ENCODE assay signal across 8 mouse cellular contexts in genomic region chr6:120836389-120837151, GRCm38 (mm10). TPM values are rescaled to one million over a fixed set of nuclear protein-coding genes. Genes with fewer than 3 reads are reported as not detected.
DNase-seq lines count a peak whose midpoint lies in the region; ATAC-seq and TF ChIP-seq lines count a peak whose summit lies in the region.

No protein-coding gene starts in this region.

- H3K27me3 ChIP-seq in hindbrain, postnatal 0 days (ENCODE audit: insufficient read depth, low read length) = no peaks in the 10 kb centered on the region

- no peak for TF ChIP-seq CTCF in gastrocnemius, adult 2 months (IDR thresholded peaks at IDR 0.05)
- TF ChIP-seq CTCF in hindbrain, postnatal 0 days (IDR thresholded peaks at IDR 0.05; ENCODE audit: low read depth) = no peak

- peak; percentile 85 for ATAC-seq in hindbrain, postnatal 0 days

- H3K9me3 ChIP-seq in hindbrain, postnatal 0 days (ENCODE audit: low read length) = no peaks in the 10 kb centered on the region

- H3K9ac ChIP-seq in hindbrain, postnatal 0 days (replicated peaks; ENCODE audit: low read length) = peak overlapping the region; percentile 85

- DNase-seq in gastrocnemius, adult 2 months = no peak
- DNase-seq in gastrocnemius, postnatal 14 days = no peak
- peak; percentile 69 for DNase-seq in 416B (ENCODE audit: low read depth)
- DNase-seq in c-Kit-positive CD71-positive TER-119-positive erythroid progenitor cells, embryonic 14.5 days (ENCODE audit: low spot score) = peak; percentile 54
- DNase-seq in hindbrain, postnatal 0 days (ENCODE audit: low spot score) = peak; percentile 55
- DNase-seq in lung, postnatal 36 days = peak; percentile 42
- DNase-seq in testis, postnatal 10 days (ENCODE audit: low spot score) = peak; percentile 72
- no peak for DNase-seq in urinary bladder, postnatal 10 days (ENCODE audit: low spot score)

- H3K4me2 ChIP-seq in hindbrain, postnatal 0 days (ENCODE audit: low read depth, low read length) = peak overlapping the region; percentile 85

- peak overlapping the region; percentile 94 for H3K4me3 ChIP-seq in gastrocnemius, adult 2 months
- peak overlapping the region; percentile 69 for H3K4me3 ChIP-seq in hindbrain, postnatal 0 days (ENCODE audit: low read length)

- 3% methylated on average over 36 of the region's 37 CpGs for WGBS in hindbrain, postnatal 0 days

- H3K27ac ChIP-seq in gastrocnemius, adult 2 months = peak overlapping the region; percentile 95
- peak overlapping the region; percentile 95 for H3K27ac ChIP-seq in hindbrain, postnatal 0 days

- H3K36me3 ChIP-seq in hindbrain, postnatal 0 days (ENCODE audit: insufficient read depth, low read length) = no peaks in the 10 kb centered on the region

- H3K4me1 ChIP-seq in hindbrain, postnatal 0 days (ENCODE audit: insufficient read depth, low read length) = no peaks in the 10 kb centered on the region

- intact Hi-C loops in gastrocnemius, adult 2 months (cut with DNase I) = no loop called here
- intact Hi-C loops in gastrocnemius, postnatal 14 days (cut with DNase I; ENCODE audit: low total_unique reads) = no loop called here

RNA-seq across cellular contexts. Expression of gene Bcl2l13, which starts 0.6 kb away (rescaled TPM):
- 10 to 100 TPM; 65.3 to 74.2 TPM for total RNA-seq in gastrocnemius, adult 2 months (2021)
- 10 to 100 TPM; 44.3 to 49.2 TPM for total RNA-seq in gastrocnemius, postnatal 14 days (2021)
- total RNA-seq in hindbrain, postnatal 0 days (2014; rRNA removed) = 41.0 and 177 TPM in 2 replicates
- 25.5 and 27.6 TPM in 2 replicates for polyA plus RNA-seq in hindbrain, postnatal 0 days (2015; fragmentation: Nextera tagmentation; extraction: Ambion mirVana)

RNA-seq across cellular contexts. Expression of gene Atp6v1e1, which starts 14.0 kb away (rescaled TPM):
- total RNA-seq in gastrocnemius, adult 2 months (2021) = 100 to 1,000 TPM; 127 to 137 TPM
- total RNA-seq in gastrocnemius, postnatal 14 days (2021) = 100 to 1,000 TPM; 124 to 125 TPM
- 201 and 205 TPM in 2 replicates for total RNA-seq in hindbrain, postnatal 0 days (2014; rRNA removed)
- polyA plus RNA-seq in hindbrain, postnatal 0 days (2015; fragmentation: Nextera tagmentation; extraction: Ambion mirVana) = 329 and 344 TPM in 2 replicates

Comparison
In these comparisons a context has a peak if more than half of its experiments do, and no peak if none do; other contexts are left out.
1. DNase-seq: peak in 416B (single experiment), c-Kit-positive CD71-positive TER-119-positive erythroid progenitor cells, embryonic 14.5 days (single experiment), hindbrain, postnatal 0 days (single experiment), lung, postnatal 36 days (single experiment) and testis, postnatal 10 days (single experiment); none in gastrocnemius, adult 2 months (single experiment), gastrocnemius, postnatal 14 days (single experiment) and urinary bladder, postnatal 10 days (single experiment).